Mouse (Mus musculus): Measurements from ENCODE around the gene Fam160a1. TPM values are rescaled to one million over a fixed set of nuclear protein-coding genes. Genes with fewer than 3 reads are reported as not detected.

Gene Fam160a1
- polyA plus RNA-seq, 1 experiment from 2014 or later = 0.27 TPM

DNA sequence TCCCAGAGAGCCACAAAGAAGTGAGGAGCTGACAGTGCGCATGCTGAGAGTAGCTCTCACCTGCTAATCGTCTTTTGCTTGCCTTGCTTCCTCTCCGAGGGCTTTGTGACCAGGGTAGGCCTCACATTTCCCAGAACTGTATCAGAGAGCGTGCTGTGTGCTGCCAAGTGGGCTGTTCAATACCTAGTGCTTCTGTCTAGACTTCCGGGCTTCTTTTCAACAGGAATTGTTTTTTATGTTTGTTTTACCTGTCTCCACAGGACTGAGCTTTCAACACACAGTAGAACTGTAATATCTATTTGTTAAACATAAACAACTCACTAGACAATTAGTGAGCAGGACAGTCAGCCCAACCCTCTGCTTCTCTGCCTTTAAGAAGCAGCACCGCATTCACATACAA is 28.2 kb upstream of the Fam160a1 start:
- Histone ChIP-seq H3K36me3 (no peaks in the 10 kb centered on the region), H3K27ac (replicated peaks) (no peak overlapping the region), H3K9me3 (replicated peaks) (no peaks in the 10 kb centered on the region), H3K27me3 (ENCODE audit: low read depth, poor library complexity, severe bottlenecking) (no peaks in the 10 kb centered on the region), H3K4me3 (no peak overlapping the region), H3K4me1 (0 out of 2 replicates have a peak, but pooled peaks cover 10% of the 10 kb centered on the region)
- WGBS = 89% methylated on average over 6 of the region's 6 CpGs
- no peak for DNase-seq (ENCODE audit: low spot score)

DNA sequence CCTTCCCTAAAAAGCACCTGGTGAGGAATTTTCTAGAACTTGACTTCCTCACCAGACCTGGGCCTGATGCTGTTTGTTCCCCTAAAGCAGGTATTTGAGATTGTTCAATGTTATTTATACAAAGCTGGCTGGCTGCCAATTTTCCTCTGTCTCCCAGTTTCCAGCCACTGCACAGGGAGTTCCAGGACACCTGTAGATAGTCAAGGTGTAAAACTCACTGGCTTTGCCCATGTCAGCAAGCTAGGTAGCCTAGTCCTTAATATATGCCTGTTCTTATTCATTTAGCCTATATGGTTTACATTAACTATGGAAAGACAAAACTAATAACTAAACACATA is 25.8 kb upstream of the Fam160a1 start:
- no peak for DNase-seq (ENCODE audit: low spot score)
- no peak overlapping the region for H3K4me3 ChIP-seq
- no peaks in the 10 kb centered on the region for H3K36me3 ChIP-seq
- no peaks in the 10 kb centered on the region for H3K9me3 ChIP-seq (replicated peaks)
- H3K27me3 ChIP-seq (ENCODE audit: low read depth, poor library complexity, severe bottlenecking) = no peaks in the 10 kb centered on the region
- H3K27ac ChIP-seq (replicated peaks) = no peak overlapping the region
- 0 out of 2 replicates have a peak, but pooled peaks cover 10% of the 10 kb centered on the region for H3K4me1 ChIP-seq

DNA sequence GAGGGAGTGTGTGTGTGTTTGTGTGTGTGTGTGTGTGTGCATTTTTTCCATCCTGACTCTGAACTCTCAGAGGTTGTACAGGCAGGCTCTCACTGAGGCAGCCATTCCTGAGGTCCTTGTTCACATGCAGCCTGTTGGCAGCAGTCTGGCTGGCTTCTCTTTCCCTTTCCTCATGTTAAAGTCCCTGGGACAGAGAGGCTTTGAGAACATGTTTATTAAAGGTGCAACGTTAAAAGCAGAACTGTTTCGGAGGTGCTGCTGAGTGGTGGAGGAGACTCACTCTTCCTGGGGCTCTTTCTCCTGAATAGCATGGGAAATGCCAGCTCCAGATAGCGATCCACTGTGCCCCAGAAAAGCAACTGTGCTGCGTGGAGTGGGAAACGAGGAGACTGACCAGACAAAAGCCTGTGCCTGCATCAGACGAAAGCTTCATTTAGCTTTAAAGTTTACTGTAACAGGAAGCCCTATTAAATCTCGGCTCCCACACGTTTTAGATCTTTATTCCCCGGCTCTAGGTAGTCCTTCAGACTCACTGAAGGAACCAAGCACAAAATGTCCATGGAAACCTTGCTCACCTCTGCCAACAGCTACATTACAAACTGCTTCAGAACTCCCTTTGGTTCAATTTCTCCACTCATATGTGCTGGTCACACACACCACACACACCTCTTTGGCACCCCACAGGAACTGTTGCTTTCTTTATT is 25.2 kb upstream of the Fam160a1 start:
- Histone ChIP-seq H3K9me3 (replicated peaks) (no peaks in the 10 kb centered on the region), H3K4me1 (0 out of 2 replicates have a peak, but pooled peaks cover 10% of the 10 kb centered on the region), H3K36me3 (no peaks in the 10 kb centered on the region), H3K27me3 (ENCODE audit: low read depth, poor library complexity, severe bottlenecking) (no peaks in the 10 kb centered on the region), H3K27ac (replicated peaks) (no peak overlapping the region; the same call in 1 of the 2 replicates), H3K4me3 (no peak overlapping the region)
- DNase-seq (ENCODE audit: low spot score) = no peak
- WGBS = 63% methylated on average over 9 of the region's 9 CpGs

DNA sequence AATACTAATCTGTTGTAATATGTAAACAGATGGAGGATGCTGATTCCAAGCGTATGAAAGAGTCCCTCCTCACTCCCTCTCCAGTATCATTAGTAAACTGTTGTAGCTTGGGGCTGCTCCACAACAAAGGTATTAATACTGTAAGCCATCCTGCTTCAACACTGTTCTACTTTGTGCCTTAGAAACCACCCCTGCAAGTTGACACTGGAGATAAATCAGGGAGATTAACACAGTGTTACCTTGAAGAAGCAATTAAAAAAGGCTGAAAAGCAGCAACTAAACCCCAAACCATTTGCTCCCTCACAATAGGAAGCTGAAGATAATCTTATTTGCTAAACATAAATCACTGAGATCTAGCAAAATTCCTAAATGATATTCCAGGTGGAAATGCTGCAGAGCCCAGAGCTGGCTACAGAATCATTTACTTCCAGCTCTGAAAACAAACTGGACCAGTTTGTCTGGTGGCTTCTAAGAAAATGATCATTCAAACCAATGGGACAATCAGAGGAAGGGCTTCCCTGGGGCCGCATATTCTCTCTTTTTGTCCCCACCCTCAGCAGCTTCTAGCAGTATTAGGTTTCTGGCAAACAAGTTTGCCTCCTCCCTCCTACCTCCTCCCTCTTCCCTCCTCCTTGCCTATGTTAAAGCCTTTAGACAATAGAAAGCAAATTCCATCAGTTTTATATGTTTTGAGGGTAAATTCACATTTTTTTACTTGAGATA is 24.5 kb upstream of the Fam160a1 start:
- Histone ChIP-seq H3K4me3 (no peak overlapping the region), H3K27ac (replicated peaks) (no peak overlapping the region), H3K9me3 (replicated peaks) (no peaks in the 10 kb centered on the region), H3K4me1 (0 out of 2 replicates have a peak, but pooled peaks cover 10% of the 10 kb centered on the region), H3K27me3 (ENCODE audit: low read depth, poor library complexity, severe bottlenecking) (no peaks in the 10 kb centered on the region), H3K36me3 (no peaks in the 10 kb centered on the region)
- WGBS = 35% methylated on average over 2 of the region's 2 CpGs
- DNase-seq (ENCODE audit: low spot score) = no peak

DNA sequence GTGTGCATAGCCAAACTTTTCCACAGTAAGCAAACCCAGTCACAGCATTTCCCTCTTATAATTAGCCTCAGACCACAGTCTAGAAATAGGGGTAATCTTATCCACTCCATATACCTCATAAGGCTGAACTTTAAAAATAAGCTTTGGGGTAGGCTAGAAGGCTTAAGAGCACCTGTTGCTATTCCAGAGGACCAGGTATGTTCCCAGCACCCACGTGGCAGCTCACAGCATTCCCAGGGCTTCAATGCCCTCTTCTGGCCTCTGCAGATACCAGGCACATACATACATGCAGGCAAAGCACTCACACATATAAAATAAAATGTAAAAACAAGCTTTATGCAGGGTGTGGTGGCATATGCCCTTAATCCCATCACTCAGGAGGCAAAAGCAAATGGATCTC is 16.5 kb upstream of the Fam160a1 start:
- Histone ChIP-seq H3K4me3 (no peak overlapping the region), H3K36me3 (no peaks in the 10 kb centered on the region), H3K9me3 (replicated peaks) (no peaks in the 10 kb centered on the region), H3K27me3 (ENCODE audit: low read depth, poor library complexity, severe bottlenecking) (no peaks in the 10 kb centered on the region), H3K27ac (replicated peaks) (no peak overlapping the region), H3K4me1 (peaks cover 10% of the 10 kb centered on the region)
- WGBS = 84% methylated on average over 1 of the region's 1 CpGs
- DNase-seq (ENCODE audit: low spot score) = no peak

DNA sequence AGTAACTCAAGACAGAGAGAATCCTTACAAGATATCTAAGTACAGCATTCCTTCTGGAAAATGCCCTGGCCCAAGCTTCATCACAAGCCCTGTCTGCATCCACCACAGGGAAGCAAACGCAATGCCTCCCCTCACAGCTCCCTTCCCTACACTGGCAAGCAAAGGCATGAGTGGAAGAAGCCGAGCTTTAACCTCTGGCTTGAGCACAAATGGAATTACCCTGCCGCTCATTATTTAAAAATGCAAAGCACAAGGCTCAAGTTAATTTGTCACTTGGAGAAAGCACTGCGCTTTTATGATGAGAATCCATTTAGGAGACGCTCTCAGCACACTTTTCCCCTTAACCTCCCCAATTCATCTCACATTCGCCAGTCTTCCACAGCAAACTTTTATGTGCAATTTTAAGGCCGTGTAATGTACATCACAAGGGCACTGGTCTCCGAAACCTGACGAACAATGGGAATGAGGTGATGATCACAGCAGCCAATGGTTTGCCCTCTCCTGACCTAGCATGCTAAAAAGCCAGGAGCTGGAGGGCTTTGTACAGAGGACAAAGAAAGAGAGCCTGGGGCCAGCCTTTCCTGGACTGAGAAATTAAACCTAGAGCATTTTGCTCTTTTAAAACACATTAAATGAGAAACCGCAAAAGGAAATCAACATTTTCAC is 15.5 kb upstream of the Fam160a1 start:
- Histone ChIP-seq H3K4me1 (peaks cover 10% of the 10 kb centered on the region), H3K27me3 (ENCODE audit: low read depth, poor library complexity, severe bottlenecking) (no peaks in the 10 kb centered on the region), H3K4me3 (no peak overlapping the region), H3K27ac (replicated peaks) (0 out of 2 replicates have a peak overlapping the region, but pooled peaks have one; percentile 5), H3K36me3 (no peaks in the 10 kb centered on the region), H3K9me3 (replicated peaks) (no peaks in the 10 kb centered on the region)
- no peak for DNase-seq (ENCODE audit: low spot score)
- whole genome bisulfite sequencing = 74% methylated on average over 10 of the region's 10 CpGs

DNA sequence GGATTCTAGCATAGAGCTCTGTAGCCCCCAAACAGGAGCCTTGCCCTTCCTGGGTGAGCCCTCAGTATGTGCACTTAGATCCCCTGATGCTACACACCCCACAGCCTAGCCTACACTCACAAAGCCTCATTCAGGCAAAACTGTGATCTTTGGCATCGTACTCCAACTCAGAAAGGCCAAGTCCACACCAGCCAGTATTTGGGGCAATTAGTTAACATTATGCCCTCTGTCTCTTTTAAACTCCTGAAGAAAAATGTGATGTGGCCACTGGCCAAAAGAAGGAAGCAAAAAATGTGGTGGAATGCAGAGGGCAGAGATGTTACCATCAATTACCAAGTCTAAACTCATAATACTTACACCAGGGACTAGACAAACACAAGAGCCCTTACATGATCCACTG is 14.7 kb upstream of the Fam160a1 start:
- WGBS = 95% methylated on average over 1 of the region's 1 CpGs
- peaks cover 10% of the 10 kb centered on the region for H3K4me1 ChIP-seq
- no peaks in the 10 kb centered on the region for H3K36me3 ChIP-seq
- no peak overlapping the region for H3K27ac ChIP-seq (replicated peaks)
- H3K27me3 ChIP-seq (ENCODE audit: low read depth, poor library complexity, severe bottlenecking) = no peaks in the 10 kb centered on the region
- no peak for DNase-seq (ENCODE audit: low spot score)
- no peak overlapping the region for H3K4me3 ChIP-seq
- no peaks in the 10 kb centered on the region for H3K9me3 ChIP-seq (replicated peaks)

DNA sequence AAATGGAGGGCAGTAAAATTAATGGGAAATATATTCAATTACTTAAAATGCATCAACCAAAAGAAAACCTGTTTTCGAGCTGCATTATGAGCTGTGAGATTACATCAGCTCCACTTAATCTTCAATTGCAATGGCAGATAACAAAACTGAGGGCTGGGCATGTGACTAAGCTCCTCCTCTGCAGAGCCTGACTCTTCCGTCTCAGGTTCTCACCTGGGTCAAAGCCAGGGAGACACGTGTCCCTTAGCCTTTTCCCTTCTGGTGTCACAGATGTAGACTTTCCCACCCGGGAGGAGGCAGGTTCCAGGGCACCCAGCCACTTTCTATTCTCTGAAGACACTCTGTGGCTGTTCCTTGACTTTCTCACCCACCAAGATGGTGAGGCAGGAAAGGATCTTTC is 12.0 kb upstream of the Fam160a1 start:
- H3K4me1 ChIP-seq = peaks cover 10% of the 10 kb centered on the region
- H3K36me3 ChIP-seq = no peaks in the 10 kb centered on the region
- H3K27ac ChIP-seq (replicated peaks) = no peak overlapping the region
- DNase-seq (ENCODE audit: low spot score) = no peak
- no peaks in the 10 kb centered on the region for H3K9me3 ChIP-seq (replicated peaks)
- whole genome bisulfite sequencing = 79% methylated on average over 4 of the region's 4 CpGs
- no peak overlapping the region for H3K4me3 ChIP-seq
- no peaks in the 10 kb centered on the region for H3K27me3 ChIP-seq (ENCODE audit: low read depth, poor library complexity, severe bottlenecking)

DNA sequence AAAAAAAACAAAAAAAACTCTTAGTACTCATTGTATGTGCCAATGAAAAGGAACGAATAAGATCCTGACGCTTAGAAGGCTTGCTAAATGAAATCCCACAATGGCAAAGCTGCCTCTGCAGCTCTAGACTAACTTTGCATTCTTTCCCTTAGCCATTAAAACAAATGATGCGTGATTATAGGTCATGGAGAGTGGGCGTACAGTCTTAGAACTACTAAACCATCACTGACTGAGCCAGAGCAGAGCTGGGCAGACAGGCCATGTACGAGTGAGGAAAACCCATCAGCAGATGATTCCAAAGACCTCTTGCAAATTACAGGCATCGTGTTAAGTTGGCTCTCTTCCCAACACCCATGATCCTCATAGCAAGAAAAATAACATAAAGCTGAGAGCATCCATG is 10.7 kb upstream of the Fam160a1 start:
- no peak for DNase-seq (ENCODE audit: low spot score)
- no peaks in the 10 kb centered on the region for H3K27me3 ChIP-seq (ENCODE audit: low read depth, poor library complexity, severe bottlenecking)
- H3K9me3 ChIP-seq (replicated peaks) = no peaks in the 10 kb centered on the region
- peaks cover 7% of the 10 kb centered on the region for H3K4me1 ChIP-seq
- 86% methylated on average over 6 of the region's 6 CpGs for WGBS
- no peak overlapping the region for H3K27ac ChIP-seq (replicated peaks)
- no peaks in the 10 kb centered on the region for H3K36me3 ChIP-seq
- no peak overlapping the region for H3K4me3 ChIP-seq

DNA sequence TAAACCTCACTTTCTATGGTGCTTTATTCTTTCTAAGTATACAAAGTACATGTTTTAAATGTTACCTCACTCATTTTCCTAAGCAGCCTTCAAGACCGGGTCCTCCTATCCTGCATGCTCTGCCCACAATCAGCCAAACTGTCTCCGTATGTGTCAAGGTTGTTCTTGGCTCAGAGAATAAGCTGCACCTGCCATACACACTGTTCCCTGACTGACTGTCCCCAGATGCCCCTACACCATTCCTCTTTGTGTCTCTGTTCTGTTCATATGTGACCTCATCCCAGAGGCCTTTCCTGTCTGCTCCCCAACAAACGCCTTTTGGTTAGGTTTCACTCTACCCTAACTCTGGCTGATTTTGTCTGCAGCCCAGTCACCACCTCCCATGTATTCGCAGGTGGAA is 10.2 kb upstream of the Fam160a1 start:
- H3K9me3 ChIP-seq (replicated peaks) = no peaks in the 10 kb centered on the region
- WGBS = 86% methylated on average over 4 of the region's 4 CpGs
- no peak for DNase-seq (ENCODE audit: low spot score)
- no peak overlapping the region for H3K27ac ChIP-seq (replicated peaks)
- H3K4me3 ChIP-seq = no peak overlapping the region
- H3K4me1 ChIP-seq = peaks cover 1% of the 10 kb centered on the region
- H3K36me3 ChIP-seq = no peaks in the 10 kb centered on the region
- no peaks in the 10 kb centered on the region for H3K27me3 ChIP-seq (ENCODE audit: low read depth, poor library complexity, severe bottlenecking)

DNA sequence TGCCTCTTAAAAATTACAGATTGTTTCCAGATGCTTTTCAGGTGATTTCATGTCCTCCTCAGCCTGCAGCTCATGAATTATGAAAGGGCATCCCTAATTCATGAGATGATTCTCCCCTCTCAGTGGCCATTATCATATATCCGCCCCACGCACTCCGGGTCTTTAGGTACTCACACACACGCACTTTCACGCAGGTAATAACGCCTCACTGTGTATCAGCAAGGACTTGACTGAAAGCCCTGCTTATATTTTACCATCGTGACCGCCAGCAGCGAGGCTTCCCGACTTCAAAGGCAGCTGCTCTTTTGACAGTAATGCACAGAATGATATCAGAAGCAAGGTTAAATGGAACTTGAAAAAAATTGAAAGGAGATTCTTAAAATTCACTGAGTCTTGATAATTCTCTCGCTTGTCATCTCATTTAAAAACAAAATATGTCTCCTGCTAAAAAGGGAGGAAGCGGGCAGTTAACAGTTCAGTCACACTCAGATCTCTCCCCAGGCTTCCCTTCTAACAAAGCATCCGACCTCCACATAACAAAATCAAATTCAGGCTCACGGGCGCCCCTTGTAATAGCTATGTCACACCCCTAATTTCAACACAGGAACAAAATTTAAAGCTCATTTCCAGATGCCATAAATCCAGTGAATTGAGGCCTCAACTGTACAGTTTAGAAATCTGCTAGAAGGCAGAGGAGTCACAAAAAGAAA is 3.9 kb upstream of the Fam160a1 start:
- 90% methylated on average over 15 of the region's 15 CpGs for WGBS
- H3K4me3 ChIP-seq = no peak overlapping the region

DNA sequence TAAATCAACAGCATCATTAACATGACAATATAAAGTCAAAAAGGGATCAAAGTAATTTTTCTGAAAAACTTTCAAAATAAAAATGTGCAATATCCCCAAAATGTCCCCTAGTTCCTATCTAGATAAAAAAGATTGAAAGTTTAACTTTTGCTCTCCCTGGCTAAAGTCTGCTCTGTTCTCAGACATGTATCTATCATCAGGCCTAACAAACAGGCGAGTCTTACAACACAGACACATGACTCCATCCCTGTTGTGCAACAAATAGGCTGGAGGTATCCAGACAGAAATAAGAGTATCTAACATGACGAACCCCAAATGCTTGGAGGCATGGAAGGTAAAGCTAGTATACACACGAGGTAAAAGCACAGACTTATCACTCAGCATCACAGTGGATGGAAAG is 2.2 kb upstream of the Fam160a1 start:
- no peak for DNase-seq (ENCODE audit: low spot score)
- Histone ChIP-seq H3K36me3 (no peaks in the 10 kb centered on the region), H3K27me3 (ENCODE audit: low read depth, poor library complexity, severe bottlenecking) (no peaks in the 10 kb centered on the region), H3K27ac (replicated peaks) (no peak overlapping the region), H3K4me3 (no peak overlapping the region), H3K4me1 (no peaks in the 10 kb centered on the region), H3K9me3 (replicated peaks) (no peaks in the 10 kb centered on the region)
- WGBS = 83% methylated on average over 3 of the region's 3 CpGs

More for the DNA sequence above, 3.9 kb upstream of the Fam160a1 start:
- H3K4me1 ChIP-seq = no peaks in the 10 kb centered on the region
- no peak overlapping the region for H3K27ac ChIP-seq (replicated peaks)
- DNase-seq (ENCODE audit: low spot score) = no peak
- no peaks in the 10 kb centered on the region for H3K27me3 ChIP-seq (ENCODE audit: low read depth, poor library complexity, severe bottlenecking)
- no peaks in the 10 kb centered on the region for H3K36me3 ChIP-seq
- no peaks in the 10 kb centered on the region for H3K9me3 ChIP-seq (replicated peaks)
